Mouse (Mus musculus): ENCODE results near the gene Arl6ip5.

Gene Arl6ip5

GRCm38 (mm10) chr6:97210191-97210961 is at the start of gene Arl6ip5:
TSS of gene Arl6ip5 (plus strand) at chr6:97210689.
- DNase-seq = peak; percentile 92

- peak; percentile 70 for DNase-seq
These were observed 34.8 kb upstream of the Arl6ip5 start for GRCm38 (mm10) chr6:97175716-97176115.

GRCm38 (mm10) chr6:97178491-97179366 is 31.8 kb upstream of the Arl6ip5 start, which contains the start of gene Tmf1:
TSS of gene Tmf1 (minus strand) at chr6:97179122.
- peak; percentile 98 for DNase-seq

GRCm38 (mm10) chr6:97179367-97179828 is 31.1 kb upstream of the Arl6ip5 start:
- DNase-seq = no peak

GRCm38 (mm10) chr6:97200437-97200836 is 10.1 kb upstream of the Arl6ip5 start:
- DNase-seq = no peak

GRCm38 (mm10) chr6:97202477-97202876 is 8.0 kb upstream of the Arl6ip5 start:
- DNase-seq = no peak

GRCm38 (mm10) chr6:97204252-97204869 is 6.1 kb upstream of the Arl6ip5 start:
- DNase-seq = no peak

- peak; percentile 39 for DNase-seq
These were observed 5.5 kb upstream of the Arl6ip5 start for GRCm38 (mm10) chr6:97204952-97205351.

- peak; percentile 100 for DNase-seq
These were observed 5.0 kb upstream of the Arl6ip5 start, which contains the start of gene Uba3 for GRCm38 (mm10) chr6:97205439-97205885. TSS of gene Uba3 (minus strand) at chr6:97205647.

GRCm38 (mm10) chr6:97207085-97207484 is 3.4 kb upstream of the Arl6ip5 start:
- no peak for DNase-seq

- DNase-seq = peak; percentile 24
These were observed 2.1 kb upstream of the Arl6ip5 start for GRCm38 (mm10) chr6:97208406-97208805.

- DNase-seq = no peak
These were observed 1.3 kb upstream of the Arl6ip5 start for GRCm38 (mm10) chr6:97209201-97209600.

GRCm38 (mm10) chr6:97209751-97210150 is 738 bp upstream of the Arl6ip5 start:
- no peak for DNase-seq

- peak; percentile 33 for DNase-seq
These were observed 593 bp downstream of the Arl6ip5 start for GRCm38 (mm10) chr6:97210962-97211601.

GRCm38 (mm10) chr6:97211981-97212380 is 1.5 kb downstream of the Arl6ip5 start:
- peak; percentile 17 for DNase-seq

GRCm38 (mm10) chr6:97216154-97216821 is 5.8 kb downstream of the Arl6ip5 start:
- DNase-seq = no peak

- DNase-seq = no peak
These were observed 10.2 kb downstream of the Arl6ip5 start for GRCm38 (mm10) chr6:97220672-97221071.

GRCm38 (mm10) chr6:97221205-97222025 is 10.9 kb downstream of the Arl6ip5 start:
- no peak for DNase-seq

- DNase-seq = no peak
These were observed 11.8 kb downstream of the Arl6ip5 start for GRCm38 (mm10) chr6:97222321-97222720.

GRCm38 (mm10) chr6:97222931-97223467 is 12.5 kb downstream of the Arl6ip5 start:
- no peak for DNase-seq

GRCm38 (mm10) chr6:97223566-97223965 is 13.1 kb downstream of the Arl6ip5 start:
- DNase-seq = no peak
